Mouse (Mus musculus) CH12.LX (cell line): Measurements from ENCODE around the gene Zfp68. TPM values are rescaled to one million over a fixed set of nuclear protein-coding genes. Genes with fewer than 3 reads are reported as not detected.

Source experiments
- DNase-seq: peaks from one replicate; pipeline ENCODE4 v3.0.0-alpha.2; 2013; ENCODE audit errors: extremely low read depth
- H3K27ac ChIP-seq: 2 replicates; pipeline ENCODE4 v1.5.1; 2012; ENCODE audit warnings: low read depth, mild to moderate bottlenecking, control low read depth, moderate library complexity; ENCODE audit not compliant: insufficient read depth
- H3K27me3 ChIP-seq: replicated peaks from 2 replicates; pipeline ENCODE3; 2012; ENCODE audit warnings: inconsistent platforms
- H3K36me3 ChIP-seq, 2 experiments: replicated peaks in 1 of 2; 2 replicates each; pipeline versions ENCODE3 to v1.6.1; 2012; ENCODE audit warnings: inconsistent platforms in 1 of 2, low read length in 1 of 2, mild to moderate bottlenecking in 1 of 2, mixed read lengths in 1 of 2, moderate library complexity in 1 of 2; ENCODE audit not compliant: control insufficient read depth in 1 of 2, insufficient read depth in 1 of 2
- H3K4me1 ChIP-seq, 2 experiments: 2 replicates each; pipeline ENCODE4 v1.6.1; 2012; ENCODE audit warnings: inconsistent platforms in 1 of 2, moderate library complexity in 1 of 2; ENCODE audit not compliant: insufficient read depth in 2 of 2, control insufficient read depth in 1 of 2
- H3K4me2 ChIP-seq: 2 replicates; pipeline ENCODE4 v1.6.1; 2012; ENCODE audit warnings: low read depth, mild to moderate bottlenecking, control low read depth; ENCODE audit not compliant: poor library complexity, insufficient read depth, severe bottlenecking
- H3K4me3 ChIP-seq, 3 experiments: fragments of 150-350 bp in 1 of 3; sonication (generic) in 1 of 3; replicated peaks in 1 of 3; 2 replicates each; pipeline versions ENCODE3 to v1.5.1; 2011 to 2012; ENCODE audit warnings: low read depth in 2 of 3, low read length in 2 of 3, mild to moderate bottlenecking in 2 of 3, moderate library complexity in 2 of 3, control low read depth in 1 of 3, improper control_type of control experiment in 1 of 3, inconsistent platforms in 1 of 3, mixed read lengths in 1 of 3; ENCODE audit not compliant: poor library complexity in 1 of 3
- H3K79me2 ChIP-seq: replicated peaks from 2 replicates; pipeline ENCODE4 v1.6.1; 2012; ENCODE audit warnings: mild to moderate bottlenecking, moderate library complexity; ENCODE audit not compliant: control insufficient read depth, poor library complexity, insufficient read depth, severe bottlenecking; ENCODE audit errors: extremely low read depth
- H3K9ac ChIP-seq: 2 replicates; pipeline ENCODE4 v1.6.1; 2012; ENCODE audit warnings: low read depth, mild to moderate bottlenecking, control low read depth, moderate library complexity; ENCODE audit not compliant: insufficient read depth
- H3K9me3 ChIP-seq: replicated peaks from 2 replicates; pipeline ENCODE3; 2012; ENCODE audit warnings: low read length, inconsistent platforms, mixed read lengths
- BHLHE40 ChIP-seq: IDR thresholded peaks from 2 replicates; pipeline ENCODE4 v1.6.1; 2011; ENCODE audit warnings: mild to moderate bottlenecking, low read depth, low read length, improper control_type of control experiment
- CHD2 ChIP-seq: IDR thresholded peaks from 2 replicates; pipeline ENCODE4 v1.6.1; 2011; ENCODE audit warnings: low read length, improper control_type of control experiment
- HCFC1 ChIP-seq: IDR thresholded peaks from 2 replicates; pipeline ENCODE4 v1.6.1; 2012; ENCODE audit warnings: low read depth, mild to moderate bottlenecking, inconsistent platforms, low read length, improper control_type of control experiment
- JUND ChIP-seq: conservative IDR thresholded peaks from 2 replicates; pipeline ENCODE4 v1.6.1; 2011; ENCODE audit warnings: low read depth, low read length, improper control_type of control experiment
- MAFK ChIP-seq: IDR thresholded peaks from 2 replicates; pipeline ENCODE4 v1.6.1; 2011; ENCODE audit warnings: low read length, improper control_type of control experiment; ENCODE audit not compliant: insufficient replicate concordance
- MAZ ChIP-seq: IDR thresholded peaks from 2 replicates; pipeline ENCODE4 v1.6.1; 2012; ENCODE audit warnings: low read depth, mild to moderate bottlenecking, inconsistent platforms, low read length, improper control_type of control experiment, moderate library complexity
- MEF2A ChIP-seq: IDR thresholded peaks from 2 replicates; pipeline ENCODE4 v1.6.1; 2014; ENCODE audit warnings: low read depth, mild to moderate bottlenecking, inconsistent platforms, low read length, improper control_type of control experiment, borderline replicate concordance
- MXI1 ChIP-seq: IDR thresholded peaks from 2 replicates; pipeline ENCODE4 v1.6.1; 2011; ENCODE audit warnings: mild to moderate bottlenecking, low read depth, low read length, improper control_type of control experiment
- NELFE ChIP-seq: IDR thresholded peaks from 2 replicates; pipeline ENCODE4 v1.6.1; 2011; ENCODE audit warnings: low read depth, low read length, improper control_type of control experiment
- NRF1 ChIP-seq: IDR thresholded peaks from 2 replicates; pipeline ENCODE4 v1.6.1; 2014; ENCODE audit warnings: low read depth, mild to moderate bottlenecking, inconsistent platforms, low read length, improper control_type of control experiment, moderate library complexity
- POLR2A ChIP-seq: IDR thresholded peaks from 2 replicates; pipeline ENCODE4 v1.6.1; 2011; ENCODE audit warnings: low read depth, mild to moderate bottlenecking, improper control_type of control experiment, low read length
- RAD21 ChIP-seq: IDR thresholded peaks from 2 replicates; pipeline ENCODE4 v1.6.1; 2011; ENCODE audit warnings: low read depth, mild to moderate bottlenecking, low read length, improper control_type of control experiment, moderate library complexity
- RCOR1 ChIP-seq: conservative IDR thresholded peaks from 2 replicates; pipeline ENCODE4 v1.6.1; 2012; ENCODE audit warnings: low read depth, mild to moderate bottlenecking, inconsistent platforms, low read length, improper control_type of control experiment
- SIN3A ChIP-seq: IDR thresholded peaks from 2 replicates; pipeline ENCODE4 v1.6.1; 2012; ENCODE audit warnings: low read length, improper control_type of control experiment, inconsistent platforms
- SMC3 ChIP-seq: IDR thresholded peaks from 2 replicates; pipeline ENCODE4 v1.6.1; 2011; ENCODE audit warnings: low read depth, low read length, improper control_type of control experiment
- TBP ChIP-seq: conservative IDR thresholded peaks from 2 replicates; pipeline ENCODE4 v1.6.1; 2011; ENCODE audit warnings: low read depth, low read length, improper control_type of control experiment
- TCF12 ChIP-seq: IDR thresholded peaks from 2 replicates; pipeline ENCODE4 v1.6.1; 2014; ENCODE audit warnings: low read depth, mild to moderate bottlenecking, inconsistent platforms, low read length, improper control_type of control experiment
- UBTF ChIP-seq: IDR thresholded peaks from 2 replicates; pipeline ENCODE4 v1.6.1; 2012; ENCODE audit warnings: low read depth, mild to moderate bottlenecking, inconsistent platforms, low read length, improper control_type of control experiment, moderate library complexity
- USF2 ChIP-seq: conservative IDR thresholded peaks from 2 replicates; pipeline ENCODE4 v1.6.1; 2011; ENCODE audit warnings: low read depth, low read length, improper control_type of control experiment
- ZC3H11A ChIP-seq: IDR thresholded peaks from 2 replicates; pipeline ENCODE4 v1.6.1; 2012; ENCODE audit warnings: low read depth, mild to moderate bottlenecking, inconsistent platforms, low read length, improper control_type of control experiment
- ZKSCAN1 ChIP-seq: IDR thresholded peaks from 2 replicates; pipeline ENCODE4 v1.6.1; 2012; ENCODE audit warnings: low read depth, inconsistent platforms, low read length, improper control_type of control experiment, borderline replicate concordance
- ZMIZ1 ChIP-seq: IDR thresholded peaks from 2 replicates; pipeline ENCODE4 v1.6.1; 2012; ENCODE audit warnings: low read depth, mild to moderate bottlenecking, inconsistent platforms, low read length, improper control_type of control experiment
- dilution Hi-C: fragments of 300-500 bp; cut with MboI; formaldehyde crosslinking; loops from 2 replicates; pipeline ENCODE4 v1.14.3; 2020; ENCODE audit warnings: low sequenced_read_pairs; ENCODE audit not compliant: extremely low pct_unique_long_range_greater_than_20kb, extremely low pct_ligation_motif_present
- in situ Hi-C: fragments of 300-500 bp; cut with MboI; formaldehyde crosslinking; loops from 3 replicates; pipeline ENCODE4 v1.14.3; 2019; ENCODE audit warnings: low sequenced_read_pairs, low pct_ligation_motif_present, low pct_unique_long_range_greater_than_20kb, mixed read lengths
- polyA plus RNA-seq: library from polyadenylated mRNA; unstranded; fragments of >175 nt; gene quantifications from 2 replicates; pipeline ENCODE4 v1.2.1, GENCODE M21; 2012; ENCODE audit warnings: low read depth; ENCODE audit not compliant: insufficient read length
- total RNA-seq, 2 experiments: library from RNA; depleted of rRNA; stranded (reverse); fragments of 300-350 nt in 1 of 2; fragments of >200 nt in 1 of 2; gene quantifications; 2 replicates each; pipeline ENCODE4 v1.2.3; 2012 to 2014

Zfp68 gene
- total and polyA plus RNA-seq, 3 experiments, result 13.7 to 27.7 (median 15.8) TPM

GRCm38 (mm10) chr5:138622645-138623477, 3.3 kb upstream of the Zfp68 start, which contains the start of gene A430033K04Rik:
Gene A430033K04Rik (plus strand): TSS chr5:138622859.
- peak; percentile 93 for DNase-seq
- H3K9ac ChIP-seq, result peak within 1 kb of the TSS; percentile 84
- peak within 1 kb of the TSS; percentile 74 to 99 (median 95) for H3K4me3 ChIP-seq
- peaks cover 0 to 32% of the 10 kb centered on the region in 2 experiments; a peak in 2 of 4 replicates for H3K4me1 ChIP-seq
- peak within 1 kb of the TSS; percentile 92 for H3K4me2 ChIP-seq
- H3K36me3 ChIP-seq, result peaks cover 0 to 9% of the 10 kb centered on the region in 2 experiments
- no peak for TF ChIP-seq ZKSCAN1
- TF ChIP-seq SIN3A, result peak; percentile 70
- no peak for TF ChIP-seq JUND
- TF ChIP-seq HCFC1, result 0 out of 2 replicates have a peak, but pooled peaks have one; percentile 25
- TF ChIP-seq SMC3, result no peak
- peak; percentile 77 for TF ChIP-seq TBP
- TF ChIP-seq CHD2, result peak; percentile 90
- TF ChIP-seq UBTF, result no peak
- TF ChIP-seq NELFE, result 0 out of 2 replicates have a peak, but pooled peaks have one; percentile 18
- TF ChIP-seq POLR2A, result peak; percentile 71
- 0 out of 2 replicates have a peak, but pooled peaks have one; percentile 4 for TF ChIP-seq MEF2A
- no peak for TF ChIP-seq ZC3H11A
- TF ChIP-seq ZMIZ1, result peak; percentile 57; the same call in 1 of the 2 replicates
- no peak for TF ChIP-seq USF2
- TF ChIP-seq TCF12, result peak; percentile 49; the same call in 1 of the 2 replicates
- in situ Hi-C loops (no loop called here), dilution Hi-C loops (no loop called here)
- peak within 1 kb of the TSS; percentile 62 for H3K27ac ChIP-seq
- peaks cover 18% of the 10 kb centered on the region for H3K79me2 ChIP-seq
- no peaks in the 10 kb centered on the region for H3K27me3 ChIP-seq
- H3K9me3 ChIP-seq, result no peaks in the 10 kb centered on the region

- H3K27me3 ChIP-seq, result no peaks in the 10 kb centered on the region
- H3K4me1 ChIP-seq, result peaks cover 0 to 32% of the 10 kb centered on the region in 2 experiments; a peak in 2 of 4 replicates
- no peak overlapping the region for H3K4me3 ChIP-seq
- no peak overlapping the region; the same call in 1 of the 2 replicates for H3K9ac ChIP-seq
- peaks cover 13 to 26% of the 10 kb centered on the region in 2 experiments for H3K36me3 ChIP-seq
- TF ChIP-seq CHD2, result no peak
- no peak for TF ChIP-seq ZC3H11A
- no peak for TF ChIP-seq MAZ
- no peak for TF ChIP-seq MXI1
- no peak for TF ChIP-seq NRF1
- TF ChIP-seq SIN3A, result no peak
- TF ChIP-seq MAFK, result no peak
- TF ChIP-seq TBP, result no peak
- no peak for TF ChIP-seq RAD21
- TF ChIP-seq BHLHE40, result no peak
- no peak for TF ChIP-seq RCOR1
- no peak overlapping the region for H3K27ac ChIP-seq
- no peak for DNase-seq
- dilution Hi-C loops (no loop called here), in situ Hi-C loops (no loop called here)
- H3K79me2 ChIP-seq, result peaks cover 27% of the 10 kb centered on the region
- H3K4me2 ChIP-seq, result no peak overlapping the region
- peaks cover 16% of the 10 kb centered on the region for H3K9me3 ChIP-seq
Measured at GRCm38 (mm10) chr5:138620836-138621235, 1.3 kb upstream of the Zfp68 start.
